Mouse (Mus musculus): ENCODE results near the gene Tmc8.
"Not testable (repeated sequence)": the region's sequence is repeated elsewhere in the genome, so short reads cannot be mapped to it uniquely, and the experiment has no call there.

Gene Tmc8

GRCm38 (mm10) chr11:117825333-117826101 is 43.6 kb downstream of the Tmc8 start, which contains the start of the genes Afmid and Tk1:
Gene Afmid, plus strand, starts transcription at chr11:117825924.
Gene Tk1, minus strand, starts transcription at chr11:117826092.
- DNase-seq (ENCODE audit: low spot score in 2 of 2): peak; percentile 74 to 79

GRCm38 (mm10) chr11:117826164-117826563 is 44.3 kb downstream of the Tmc8 start:
- no peak for DNase-seq (ENCODE audit: low spot score in 2 of 2)

GRCm38 (mm10) chr11:117826916-117827315 is 45.0 kb downstream of the Tmc8 start:
- no peak for DNase-seq (ENCODE audit: low spot score in 2 of 2)

GRCm38 (mm10) chr11:117827386-117827785 is 45.5 kb downstream of the Tmc8 start:
- no peak for DNase-seq (ENCODE audit: low spot score in 2 of 2)

- DNase-seq (ENCODE audit: low spot score in 2 of 2): no peak
Measured at GRCm38 (mm10) chr11:117828149-117828887, 46.4 kb downstream of the Tmc8 start.

- DNase-seq (ENCODE audit: low spot score in 2 of 2): peak in 1 of 2 experiments; percentile 47
Measured at GRCm38 (mm10) chr11:117828888-117829604, 47.2 kb downstream of the Tmc8 start.

- DNase-seq (ENCODE audit: low spot score in 2 of 2): no peak
Measured at GRCm38 (mm10) chr11:117829671-117830215, 47.9 kb downstream of the Tmc8 start.

GRCm38 (mm10) chr11:117830401-117830800 is 48.5 kb downstream of the Tmc8 start:
- DNase-seq (ENCODE audit: low spot score in 2 of 2): no peak

- DNase-seq (ENCODE audit: low spot score in 2 of 2): peak; percentile 59 to 83
Measured at GRCm38 (mm10) chr11:117832086-117832969, 50.5 kb downstream of the Tmc8 start.

GRCm38 (mm10) chr11:117833509-117833908 is 51.6 kb downstream of the Tmc8 start:
- DNase-seq (ENCODE audit: low spot score in 2 of 2): not testable (repeated sequence)

GRCm38 (mm10) chr11:117834086-117834485 is 52.2 kb downstream of the Tmc8 start:
- no peak for DNase-seq (ENCODE audit: low spot score in 2 of 2)

- DNase-seq (ENCODE audit: low spot score in 2 of 2): no peak
Measured at GRCm38 (mm10) chr11:117836306-117836705, 54.4 kb downstream of the Tmc8 start.

GRCm38 (mm10) chr11:117838572-117838971 is 56.7 kb downstream of the Tmc8 start:
- DNase-seq (ENCODE audit: low spot score in 2 of 2): no peak

- DNase-seq (ENCODE audit: low spot score in 2 of 2): no peak
Measured at GRCm38 (mm10) chr11:117839021-117839420, 57.1 kb downstream of the Tmc8 start.

- no peak for DNase-seq (ENCODE audit: low spot score in 2 of 2)
Measured at GRCm38 (mm10) chr11:117840910-117841309, 59.0 kb downstream of the Tmc8 start.
